8 mouse cellular contexts compared by ENCODE assay signal in genomic region chr2:35539276-35539972, GRCm38 (mm10). TPM values are rescaled to one million over a fixed set of nuclear protein-coding genes. Genes with fewer than 3 reads are reported as not detected.
A peak's percentile ranks its signal among the peaks of the same experiment; 100 is the strongest.
DNase-seq lines count a peak whose midpoint lies in the region; ATAC-seq and TF ChIP-seq lines count a peak whose summit lies in the region.

No protein-coding gene starts in this region.

- no peak overlapping the region for H3K4me2 ChIP-seq in heart, postnatal 0 days (ENCODE audit: low read depth, low read length)
- H3K4me2 ChIP-seq in liver, embryonic 14.5 days (ENCODE audit: low read depth): no peak overlapping the region
- no peak overlapping the region for H3K4me2 ChIP-seq in neural tube, embryonic 15.5 days

- no peak overlapping the region for H3K9ac ChIP-seq in heart, postnatal 0 days (replicated peaks; ENCODE audit: low read depth, low read length)
- no peak overlapping the region for H3K9ac ChIP-seq in liver, embryonic 14.5 days (replicated peaks)
- H3K9ac ChIP-seq in neural tube, embryonic 15.5 days (replicated peaks): no peak overlapping the region

- whole genome bisulfite sequencing in forebrain, embryonic 10.5 days: 6% methylated on average over 13 of the region's 13 CpGs
- WGBS in heart, postnatal 0 days: 15% methylated on average over 13 of the region's 13 CpGs
- 16% methylated on average over 13 of the region's 13 CpGs for WGBS in liver, embryonic 14.5 days (ENCODE audit: insufficient replicate concordance)
- WGBS in neural tube, embryonic 15.5 days: 8% methylated on average over 13 of the region's 13 CpGs

- peaks cover 7% of the 10 kb centered on the region for H3K4me1 ChIP-seq in forebrain, embryonic 10.5 days
- peaks cover 7% of the 10 kb centered on the region; the same call in 1 of the 2 replicates for H3K4me1 ChIP-seq in heart, postnatal 0 days (ENCODE audit: control insufficient read depth, insufficient read depth)
- H3K4me1 ChIP-seq in liver, embryonic 14.5 days (replicated peaks; ENCODE audit: control insufficient read depth in 2 of 2, insufficient read depth in 2 of 2, low read length in 1 of 2): peaks cover 0 to 7% of the 10 kb centered on the region in 2 experiments; a peak in 1 of 4 replicates
- H3K4me1 ChIP-seq in neural tube, embryonic 15.5 days: peaks cover 4% of the 10 kb centered on the region; the same call in 1 of the 2 replicates

- no peaks in the 10 kb centered on the region for H3K36me3 ChIP-seq in forebrain, embryonic 10.5 days (replicated peaks)
- no peaks in the 10 kb centered on the region for H3K36me3 ChIP-seq in heart, postnatal 0 days (replicated peaks; ENCODE audit: control insufficient read depth, insufficient read depth, low read length)
- H3K36me3 ChIP-seq in liver, embryonic 14.5 days (replicated peaks; ENCODE audit: control insufficient read depth, insufficient read depth, low read depth): no peaks in the 10 kb centered on the region
- H3K36me3 ChIP-seq in neural tube, embryonic 15.5 days: no peaks in the 10 kb centered on the region

- peak; percentile 97 for TF ChIP-seq CTCF in heart, postnatal 0 days (IDR thresholded peaks at IDR 0.05; ENCODE audit: low read depth)
- peak; percentile 96 for TF ChIP-seq CTCF in liver, embryonic 14.5 days (IDR thresholded peaks at IDR 0.05; ENCODE audit: low read depth)

- no peaks in the 10 kb centered on the region for H3K27me3 ChIP-seq in forebrain, embryonic 10.5 days (ENCODE audit: poor library complexity, severe bottlenecking)
- H3K27me3 ChIP-seq in heart, postnatal 0 days (ENCODE audit: control insufficient read depth, insufficient read depth, low read length): no peaks in the 10 kb centered on the region
- H3K27me3 ChIP-seq in liver, embryonic 14.5 days (ENCODE audit: control insufficient read depth, insufficient read depth, low read length): no peaks in the 10 kb centered on the region
- no peaks in the 10 kb centered on the region for H3K27me3 ChIP-seq in neural tube, embryonic 15.5 days (replicated peaks)

- H3K4me3 ChIP-seq in forebrain, embryonic 10.5 days: peak overlapping the region; percentile 14; the same call in 1 of the 2 replicates
- H3K4me3 ChIP-seq in heart, postnatal 0 days (ENCODE audit: low read depth, low read length): no peak overlapping the region
- no peak overlapping the region for H3K4me3 ChIP-seq in liver, embryonic 14.5 days (ENCODE audit: insufficient read depth in 1 of 2, low read depth in 2 of 2, low read length in 2 of 2)
- H3K4me3 ChIP-seq in neural tube, embryonic 15.5 days (replicated peaks): no peak overlapping the region

- no peak for TF ChIP-seq EP300 in heart, postnatal 0 days (IDR thresholded peaks at IDR 0.05; ENCODE audit: low read depth)
- no peak for TF ChIP-seq EP300 in liver, embryonic 14.5 days (IDR thresholded peaks at IDR 0.05; ENCODE audit: low read depth)

- H3K27ac ChIP-seq in forebrain, embryonic 10.5 days: peak overlapping the region; percentile 51; the same call in 1 of the 2 replicates
- H3K27ac ChIP-seq in heart, postnatal 0 days (ENCODE audit: low read depth): no peak overlapping the region
- H3K27ac ChIP-seq in liver, embryonic 14.5 days: no peak overlapping the region
- H3K27ac ChIP-seq in neural tube, embryonic 15.5 days (replicated peaks): no peak overlapping the region

- H3K9me3 ChIP-seq in forebrain, embryonic 10.5 days: no peaks in the 10 kb centered on the region
- H3K9me3 ChIP-seq in heart, postnatal 0 days (replicated peaks; ENCODE audit: control insufficient read depth, low read length): no peaks in the 10 kb centered on the region
- no peaks in the 10 kb centered on the region for H3K9me3 ChIP-seq in liver, embryonic 14.5 days (ENCODE audit: control insufficient read depth, low read length)
- no peaks in the 10 kb centered on the region for H3K9me3 ChIP-seq in neural tube, embryonic 15.5 days (replicated peaks)

- peak; percentile 60 for DNase-seq in brain, embryonic 18.5 days (ENCODE audit: low read depth, low spot score)
- peak; percentile 89 for DNase-seq in forebrain, embryonic 10.5 days (ENCODE audit: extremely low spot score, low spot score)
- DNase-seq in heart, postnatal 0 days (ENCODE audit: low spot score): peak; percentile 84
- peak; percentile 74 to 90 for DNase-seq in kidney, postnatal 36 days
- peak; percentile 56 to 63 (median 57) for DNase-seq in liver, embryonic 14.5 days (ENCODE audit: low read depth in 3 of 3, low spot score in 3 of 3)
- DNase-seq in testis, postnatal 10 days (ENCODE audit: low spot score): peak; percentile 94

- ATAC-seq in CD4-positive, CD25-positive, alpha-beta regulatory T cell, adult 4 months: peak; percentile 64
- peak; percentile 52; the same call in 1 of the 2 replicates for ATAC-seq in heart, postnatal 0 days (ENCODE audit: insufficient read depth, low read depth)
- ATAC-seq in liver, embryonic 14.5 days (ENCODE audit: insufficient read depth): no peak
- ATAC-seq in neural tube, embryonic 15.5 days (ENCODE audit: low FRiP score): peak; percentile 67; the same call in 1 of the 2 replicates

RNA-seq across cellular contexts. Expression of gene Dab2ip, which starts 18.6 kb away (rescaled TPM):
- under 1 TPM; 0.30 to 0.53 TPM for polyA plus RNA-seq in CD4-positive, CD25-positive, alpha-beta regulatory T cell, adult 4 months (2017; shearing (Covaris generic))
- 22.0 and 23.3 TPM in 2 replicates for polyA plus RNA-seq in forebrain, embryonic 10.5 days (2016; fragmentation: Nextera tagmentation; extraction: Ambion mirVana)
- total RNA-seq in heart, postnatal 0 days (2014; rRNA removed; ENCODE audit: low replicate concordance): 57.7 and 61.1 TPM in 2 replicates
- polyA plus RNA-seq in heart, postnatal 0 days (2015; fragmentation: Nextera tagmentation; extraction: Ambion mirVana): 23.8 and 23.9 TPM in 2 replicates
- polyA plus RNA-seq in liver, embryonic 14.5 days (2012; rRNA removed): 3.9 and 4.0 TPM in 2 replicates
- 3.2 and 3.6 TPM in 2 replicates for polyA plus RNA-seq in liver, embryonic 14.5 days (2014; fragmentation: Nextera tagmentation; extraction: Ambion mirVana)
- 51.5 and 62.4 TPM in 2 replicates for polyA plus RNA-seq in neural tube, embryonic 15.5 days (2015; fragmentation: Nextera tagmentation; extraction: Ambion mirVana)
